Mouse (Mus musculus) MEL (cell line): ENCODE measurements around the gene Pdcd4.

Experiments used
- CHD2 ChIP-seq: IDR thresholded peaks from 2 replicates; pipeline ENCODE4 v1.6.1; 2011; ENCODE audit warnings: low read length, improper control_type of control experiment
- CTCF ChIP-seq, 3 experiments: IDR thresholded peaks in 2 of 3; conservative IDR thresholded peaks in 1 of 3; 2 replicates each; pipeline ENCODE4 v1.5.1; 2011 to 2012; ENCODE audit warnings: low read length in 3 of 3, low read depth in 2 of 3, mild to moderate bottlenecking in 2 of 3, improper control_type of control experiment in 1 of 3, inconsistent platforms in 1 of 3, mixed read lengths in 1 of 3, moderate library complexity in 1 of 3; ENCODE audit not compliant: control insufficient read depth in 1 of 3, insufficient read depth in 1 of 3, poor library complexity in 1 of 3, severe bottlenecking in 1 of 3
- EP300 ChIP-seq, 2 experiments: IDR thresholded peaks; 2 replicates each; pipeline ENCODE4 v1.6.1; 2011; ENCODE audit warnings: improper control_type of control experiment in 2 of 2, low read length in 2 of 2, low read depth in 1 of 2, mild to moderate bottlenecking in 1 of 2
- ETS1 ChIP-seq: IDR thresholded peaks from 2 replicates; pipeline ENCODE4 v1.6.1; 2012; ENCODE audit warnings: low read depth, mild to moderate bottlenecking, inconsistent platforms, low read length, improper control_type of control experiment, moderate library complexity
- GATA1 ChIP-seq: IDR thresholded peaks from 2 replicates; pipeline ENCODE4 v1.6.1; 2011; ENCODE audit warnings: low read depth, low read length, improper control_type of control experiment
- HCFC1 ChIP-seq: IDR thresholded peaks from 2 replicates; pipeline ENCODE4 v1.6.1; 2012; ENCODE audit warnings: low read depth, mild to moderate bottlenecking, inconsistent platforms, low read length, improper control_type of control experiment, moderate library complexity
- POLR2A ChIP-seq, 2 experiments: IDR thresholded peaks; 2 replicates each; pipeline ENCODE4 v1.6.1; 2011 to 2012; ENCODE audit warnings: low read length in 2 of 2, mild to moderate bottlenecking in 2 of 2, control low read depth in 1 of 2, improper control_type of control experiment in 1 of 2, low read depth in 1 of 2, moderate library complexity in 1 of 2; ENCODE audit not compliant: control insufficient read depth in 1 of 2, insufficient read depth in 1 of 2, poor library complexity in 1 of 2
- POLR2AphosphoS2 ChIP-seq: IDR thresholded peaks from 2 replicates; pipeline ENCODE4 v1.6.1; 2011; ENCODE audit warnings: low read length, improper control_type of control experiment
- TCF12 ChIP-seq: IDR thresholded peaks from 2 replicates; pipeline ENCODE4 v1.6.1; 2014; ENCODE audit warnings: low read depth, mild to moderate bottlenecking, inconsistent platforms, low read length, improper control_type of control experiment, moderate library complexity
- UBTF ChIP-seq: IDR thresholded peaks from 2 replicates; pipeline ENCODE4 v1.6.1; 2012; ENCODE audit warnings: low read depth, mild to moderate bottlenecking, inconsistent platforms, low read length, improper control_type of control experiment, moderate library complexity, borderline replicate concordance; ENCODE audit not compliant: insufficient read depth
- USF1 ChIP-seq: IDR thresholded peaks from 2 replicates; pipeline ENCODE4 v1.6.1; 2014; ENCODE audit warnings: low read depth, mild to moderate bottlenecking, inconsistent platforms, low read length, improper control_type of control experiment, moderate library complexity
- ZNF384 ChIP-seq: IDR thresholded peaks from 2 replicates; pipeline ENCODE4 v1.6.1; 2012; ENCODE audit warnings: low read depth, mild to moderate bottlenecking, inconsistent platforms, low read length, improper control_type of control experiment

GRCm38 (mm10) chr19:53867238-53867637 lies 24.8 kb upstream of the Pdcd4 start:
- TF ChIP-seq CTCF (IDR thresholded peaks at IDR 0.05 in 2 of 3, conservative IDR thresholded peaks at IDR 0.05 in 1 of 3; ENCODE audit: control insufficient read depth in 1 of 3, insufficient read depth in 1 of 3, low read depth in 2 of 3, low read length in 3 of 3, poor library complexity in 1 of 3, severe bottlenecking in 1 of 3), result no peak
- no peak for TF ChIP-seq POLR2A (IDR thresholded peaks at IDR 0.05; ENCODE audit: control insufficient read depth in 1 of 2, insufficient read depth in 1 of 2, low read depth in 1 of 2, low read length in 2 of 2, poor library complexity in 1 of 2)
- no peak for TF ChIP-seq ETS1
- no peak for TF ChIP-seq TCF12
- no peak for TF ChIP-seq EP300 (IDR thresholded peaks at IDR 0.05; ENCODE audit: low read depth in 1 of 2, low read length in 2 of 2)
- no peak for TF ChIP-seq USF1
- no peak for TF ChIP-seq HCFC1
- no peak for TF ChIP-seq ZNF384
- no peak for TF ChIP-seq POLR2AphosphoS2
- TF ChIP-seq UBTF, result no peak
- TF ChIP-seq CHD2, result no peak
- no peak for TF ChIP-seq GATA1
